Mouse (Mus musculus) hematopoietic stem cell, adult 5-6 weeks (primary cell): ENCODE results near the gene Tcf23. TPM values are rescaled to one million over a fixed set of nuclear protein-coding genes. Genes with fewer than 3 reads are reported as not detected.
"Not testable (repeated sequence)": the region's sequence is repeated elsewhere in the genome, so short reads cannot be mapped to it uniquely, and the experiment has no call there.

Source experiments
- ATAC-seq, 2 experiments: fragments of 125-278 bp in 1 of 2; replicated peaks in 1 of 2; 2 replicates each; pipeline ENCODE4 v1.8.0; 2016 to 2017; ENCODE audit warnings: inconsistent platforms in 2 of 2, mild to moderate bottlenecking in 2 of 2, moderate number of reproducible peaks in 2 of 2, low read depth in 1 of 2, moderate TSS enrichment in 1 of 2; ENCODE audit not compliant: low FRiP score in 2 of 2, poor library complexity in 2 of 2, severe bottlenecking in 2 of 2, insufficient read depth in 1 of 2, low TSS enrichment in 1 of 2
- total RNA-seq: library from RNA; stranded (forward); fragments of 172-1452, 232-1000 nt; gene quantifications from 2 replicates; pipeline ENCODE4 v1.2.3, GENCODE M21; 2017

Tcf23 gene
- total RNA-seq, 1 experiment from 2014 or later, result not detected

GRCm38 (mm10) chr5:30969440-30969839, 978 bp downstream of the Tcf23 start:
- no peak for ATAC-seq

- no peak for ATAC-seq
Measured at GRCm38 (mm10) chr5:30974870-30975656, 6.6 kb downstream of the Tcf23 start.

- ATAC-seq, result 0 out of 4 replicates have a peak, but pooled peaks of 1 of the 2 experiments have one; percentile 42
Measured at GRCm38 (mm10) chr5:30982357-30982756, 13.9 kb downstream of the Tcf23 start.

DNA sequence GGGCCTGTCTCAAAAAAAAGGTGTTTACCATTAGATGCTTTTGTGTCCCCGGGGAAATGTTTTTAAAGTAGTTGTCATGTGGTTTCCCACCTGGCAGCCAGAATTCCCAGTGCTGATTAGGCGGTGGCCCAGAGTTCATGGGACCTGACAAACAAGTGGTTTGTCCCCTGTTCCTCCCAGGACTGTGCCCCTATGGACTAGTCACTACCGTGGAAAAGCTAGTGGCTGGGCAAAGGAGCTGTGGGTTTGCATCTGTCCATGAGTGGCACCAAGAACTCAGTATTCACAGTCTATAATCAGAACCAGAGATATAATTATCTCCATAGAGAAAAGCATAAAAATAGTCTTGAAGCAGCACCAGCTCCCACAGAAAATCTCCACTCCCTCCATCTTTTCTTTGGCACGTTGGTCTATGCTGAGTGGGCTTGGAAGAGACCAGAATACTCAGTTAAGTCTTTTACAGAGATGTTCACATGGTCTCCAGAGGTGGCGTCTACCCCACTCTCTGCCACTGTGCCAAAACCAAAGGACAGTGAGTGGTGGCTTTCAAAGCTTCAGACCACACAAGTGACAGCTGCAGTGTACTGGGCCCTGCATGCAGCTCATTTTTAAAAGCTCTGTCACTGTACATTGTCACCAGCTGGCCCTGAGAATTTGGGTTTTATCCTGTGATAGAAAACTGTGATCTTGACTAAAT, 24.7 kb downstream of the Tcf23 start:
- ATAC-seq, result no peak

DNA sequence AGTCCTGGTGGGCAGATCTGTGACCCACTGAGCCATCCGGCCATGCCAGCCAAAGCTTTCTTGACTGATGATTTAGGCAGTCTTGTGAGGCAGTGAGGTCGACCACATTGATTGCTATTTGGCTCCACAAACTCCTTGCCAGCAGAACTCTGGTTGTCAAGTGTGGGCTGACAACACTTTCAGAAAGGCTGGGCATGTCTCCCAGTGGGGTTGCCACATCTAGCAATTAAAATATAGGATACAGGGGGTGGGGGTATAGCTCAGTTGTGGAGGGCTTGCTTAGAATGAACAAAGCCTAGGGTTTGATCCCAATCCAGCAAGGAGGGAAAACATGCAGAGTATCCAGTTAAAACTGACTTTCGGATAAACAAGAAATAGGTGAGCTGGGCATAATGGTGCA, 25.6 kb downstream of the Tcf23 start:
- no peak for ATAC-seq

- ATAC-seq, result no peak
Measured at GRCm38 (mm10) chr5:30994910-30995635, 26.6 kb downstream of the Tcf23 start.

DNA sequence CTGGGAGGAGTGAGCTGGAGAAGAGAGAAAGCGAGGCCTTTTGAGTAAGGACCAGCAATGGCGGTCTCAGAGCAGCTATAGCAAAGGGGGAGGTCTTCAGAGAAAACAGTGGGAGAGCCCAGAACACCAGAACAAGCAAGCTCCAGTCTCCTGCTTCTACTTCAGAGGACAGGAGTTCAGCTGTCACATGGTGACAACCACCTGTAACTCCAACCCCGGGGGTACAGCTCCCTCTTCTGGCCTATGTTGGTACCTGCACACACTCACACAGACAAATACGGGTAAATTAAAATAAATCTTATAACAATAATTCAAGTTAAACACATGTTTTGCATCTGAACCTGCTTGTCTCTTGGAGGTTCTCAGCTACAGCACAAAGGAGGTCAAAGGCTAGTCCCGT, 29.8 kb downstream of the Tcf23 start:
- ATAC-seq, result peak in 1 of 2 experiments; percentile 87; a peak in 2 of 4 replicates

- ATAC-seq, result no peak
Measured at GRCm38 (mm10) chr5:30999324-30999723, 30.9 kb downstream of the Tcf23 start.

- no peak for ATAC-seq
Measured at GRCm38 (mm10) chr5:31000122-31000521, 31.7 kb downstream of the Tcf23 start.

- ATAC-seq, result no peak
Measured at GRCm38 (mm10) chr5:31000993-31001392, 32.5 kb downstream of the Tcf23 start.

DNA sequence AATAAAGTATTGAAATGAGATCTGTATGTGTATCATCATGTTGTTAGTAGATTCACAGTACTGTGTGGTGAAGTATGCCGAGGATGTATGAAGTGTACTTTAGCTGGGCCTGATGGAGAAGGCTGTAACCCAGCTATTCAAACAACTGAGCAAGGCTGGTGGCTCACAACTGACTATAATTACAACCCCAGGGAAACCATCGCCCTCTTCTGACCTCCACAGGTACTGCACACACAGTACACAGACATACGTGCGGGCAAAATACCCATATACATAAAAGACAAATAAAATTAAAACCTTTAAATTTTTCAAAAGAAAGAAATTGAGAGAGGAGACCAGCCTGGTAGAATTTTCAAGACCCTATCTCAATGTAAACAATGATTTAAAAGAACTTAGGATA, 33.1 kb downstream of the Tcf23 start:
- no peak for ATAC-seq

GRCm38 (mm10) chr5:31004184-31004583, 35.7 kb downstream of the Tcf23 start:
- peak; percentile 75 for ATAC-seq

DNA sequence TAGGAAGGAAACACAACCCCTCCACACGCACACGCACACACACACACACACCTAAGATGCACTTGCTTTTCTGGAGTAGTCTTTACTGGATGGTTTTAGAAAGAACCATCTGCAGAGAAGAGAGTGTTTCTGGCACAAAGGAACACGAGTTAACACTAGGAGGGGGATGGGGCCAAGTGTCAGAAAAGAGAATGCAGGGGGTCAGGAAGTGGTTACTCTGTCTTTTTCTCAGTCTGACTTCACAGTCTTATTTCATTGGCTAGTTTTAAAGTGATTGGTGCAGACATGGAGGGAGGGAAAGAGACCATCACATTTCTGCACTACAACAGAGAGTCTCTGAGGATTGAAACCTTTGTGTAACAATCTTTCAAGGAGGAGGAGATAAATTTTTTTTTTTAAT, 44.3 kb downstream of the Tcf23 start:
- no peak for ATAC-seq

- no peak for ATAC-seq
Measured at GRCm38 (mm10) chr5:31015913-31016312, 47.5 kb downstream of the Tcf23 start.

DNA sequence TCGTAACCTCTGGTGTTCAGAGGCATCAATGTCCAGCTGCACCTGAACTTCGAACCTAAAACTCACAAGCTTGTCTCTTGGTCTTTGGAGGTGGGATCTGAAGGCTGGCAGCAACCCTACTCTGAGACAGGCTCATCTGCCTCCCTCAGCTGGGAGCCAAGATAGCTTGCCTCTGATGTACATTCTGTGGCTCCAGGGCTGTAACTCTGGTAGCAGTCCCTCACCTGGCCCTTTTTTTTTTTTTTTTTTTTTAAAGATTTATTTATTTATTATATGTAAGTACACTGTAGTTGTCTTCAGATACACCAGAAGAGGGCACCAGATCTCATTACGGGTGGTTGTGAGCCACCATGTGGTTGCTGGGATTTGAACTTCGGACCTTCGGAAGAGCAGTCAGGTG, 53.3 kb downstream of the Tcf23 start:
- not testable (repeated sequence) for ATAC-seq

- no peak for ATAC-seq
Measured at GRCm38 (mm10) chr5:31022690-31023089, 54.2 kb downstream of the Tcf23 start.

GRCm38 (mm10) chr5:31023254-31023653, 54.8 kb downstream of the Tcf23 start:
- no peak for ATAC-seq

GRCm38 (mm10) chr5:31024641-31025040, 56.2 kb downstream of the Tcf23 start:
- no peak for ATAC-seq
